Mouse (Mus musculus) liver, postnatal 0 days (tissue): ENCODE data around the gene Pip4p1.
"Not testable (repeated sequence)": the region's sequence is repeated elsewhere in the genome, so short reads cannot be mapped to it uniquely, and the experiment has no call there.

Experiments
- CTCF ChIP-seq: sonication (generic); IDR thresholded peaks from 2 replicates; pipeline ENCODE4 v1.5.1; 2016; ENCODE audit warnings: antibody characterized with exemption, low read depth
- EP300 ChIP-seq: IDR thresholded peaks from 2 replicates; pipeline ENCODE4 v1.6.1; 2016; ENCODE audit warnings: antibody characterized with exemption, low read depth, mild to moderate bottlenecking

DNA sequence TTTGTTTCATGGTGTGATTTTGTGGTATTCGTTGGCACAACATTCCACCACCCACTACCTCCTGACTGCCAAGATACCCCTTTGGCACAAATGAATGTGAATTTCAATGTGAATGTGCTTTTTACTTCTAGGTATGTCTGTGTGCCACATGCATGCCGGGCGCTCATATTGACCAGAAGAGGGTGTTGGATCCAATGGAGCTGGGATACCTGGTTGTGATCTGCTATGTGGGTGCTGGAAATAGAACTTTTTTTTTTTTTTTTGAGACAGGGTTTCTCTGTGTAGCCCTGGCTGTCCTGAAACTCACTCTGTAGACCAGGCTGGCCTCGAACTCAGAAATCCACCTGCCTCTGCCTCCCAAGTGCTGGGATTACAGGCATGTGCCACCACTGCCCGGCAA, 42.4 kb upstream of the Pip4p1 start:
- not testable (repeated sequence) for TF ChIP-seq CTCF, EP300
